Mouse (Mus musculus): Measurements from ENCODE around the gene Gpc5. TPM values are rescaled to one million over a fixed set of nuclear protein-coding genes. Genes with fewer than 3 reads are reported as not detected.

Gene Gpc5
- polyA plus RNA-seq, 1 experiment = 23.0 TPM

- no peak overlapping the region for H3K27ac ChIP-seq (ENCODE audit: insufficient read depth, low read length)
- H3K27me3 ChIP-seq (ENCODE audit: control insufficient read depth, insufficient read depth, low read length) = no peaks in the 10 kb centered on the region
- WGBS = 78% methylated on average over 3 of the region's 3 CpGs
- no peak for TF ChIP-seq POLR2A (IDR thresholded peaks at IDR 0.05; ENCODE audit: borderline replicate concordance, insufficient read depth, low read length)
- no peak for TF ChIP-seq CTCF (IDR thresholded peaks at IDR 0.05; ENCODE audit: borderline replicate concordance, insufficient read depth, low read depth, low read length)
- no peaks in the 10 kb centered on the region for H3K4me1 ChIP-seq (ENCODE audit: control insufficient read depth, insufficient read depth, low read length)
- no peak for DNase-seq
- no peak overlapping the region for H3K4me3 ChIP-seq (replicated peaks; ENCODE audit: insufficient read depth, low read depth, low read length)
Observed at GRCm38 (mm10) chr14:115391831-115392230, 299.8 kb downstream of the Gpc5 start.

GRCm38 (mm10) chr14:115392894-115393524 is 301.0 kb downstream of the Gpc5 start:
- DNase-seq = peak; percentile 26 to 30
- H3K4me1 ChIP-seq (ENCODE audit: control insufficient read depth, insufficient read depth, low read length) = no peaks in the 10 kb centered on the region
- H3K27me3 ChIP-seq (ENCODE audit: control insufficient read depth, insufficient read depth, low read length) = no peaks in the 10 kb centered on the region
- no peak overlapping the region for H3K4me3 ChIP-seq (replicated peaks; ENCODE audit: insufficient read depth, low read depth, low read length)
- H3K27ac ChIP-seq (ENCODE audit: insufficient read depth, low read length) = no peak overlapping the region
- TF ChIP-seq CTCF (IDR thresholded peaks at IDR 0.05; ENCODE audit: borderline replicate concordance, insufficient read depth, low read depth, low read length) (peak; percentile 46; the same call in 1 of the 2 replicates), POLR2A (IDR thresholded peaks at IDR 0.05; ENCODE audit: borderline replicate concordance, insufficient read depth, low read length) (no peak)
- WGBS = 53% methylated on average over 14 of the region's 14 CpGs

- H3K4me3 ChIP-seq (replicated peaks; ENCODE audit: insufficient read depth, low read depth, low read length) = no peak overlapping the region
- no peaks in the 10 kb centered on the region for H3K4me1 ChIP-seq (ENCODE audit: control insufficient read depth, insufficient read depth, low read length)
- WGBS = 15% methylated on average over 5 of the region's 5 CpGs
- no peak for TF ChIP-seq CTCF (IDR thresholded peaks at IDR 0.05; ENCODE audit: borderline replicate concordance, insufficient read depth, low read depth, low read length)
- no peak for TF ChIP-seq POLR2A (IDR thresholded peaks at IDR 0.05; ENCODE audit: borderline replicate concordance, insufficient read depth, low read length)
- no peak overlapping the region for H3K27ac ChIP-seq (ENCODE audit: insufficient read depth, low read length)
- no peaks in the 10 kb centered on the region for H3K27me3 ChIP-seq (ENCODE audit: control insufficient read depth, insufficient read depth, low read length)
- peak in 1 of 2 experiments; percentile 7 for DNase-seq
Observed at GRCm38 (mm10) chr14:115406596-115406995, 314.6 kb downstream of the Gpc5 start.

GRCm38 (mm10) chr14:115407309-115407930 is 315.4 kb downstream of the Gpc5 start:
- no peaks in the 10 kb centered on the region for H3K4me1 ChIP-seq (ENCODE audit: control insufficient read depth, insufficient read depth, low read length)
- TF ChIP-seq POLR2A (IDR thresholded peaks at IDR 0.05; ENCODE audit: borderline replicate concordance, insufficient read depth, low read length) (no peak), CTCF (IDR thresholded peaks at IDR 0.05; ENCODE audit: borderline replicate concordance, insufficient read depth, low read depth, low read length) (no peak)
- no peak for DNase-seq
- no peaks in the 10 kb centered on the region; the same call in 1 of the 2 replicates for H3K27me3 ChIP-seq (ENCODE audit: control insufficient read depth, insufficient read depth, low read length)
- no peak overlapping the region for H3K27ac ChIP-seq (ENCODE audit: insufficient read depth, low read length)
- no peak overlapping the region for H3K4me3 ChIP-seq (replicated peaks; ENCODE audit: insufficient read depth, low read depth, low read length)
- WGBS = 60% methylated on average over 2 of the region's 2 CpGs

GRCm38 (mm10) chr14:115410881-115411280 is 318.9 kb downstream of the Gpc5 start:
- WGBS = 85% methylated on average over 1 of the region's 1 CpGs

DNA sequence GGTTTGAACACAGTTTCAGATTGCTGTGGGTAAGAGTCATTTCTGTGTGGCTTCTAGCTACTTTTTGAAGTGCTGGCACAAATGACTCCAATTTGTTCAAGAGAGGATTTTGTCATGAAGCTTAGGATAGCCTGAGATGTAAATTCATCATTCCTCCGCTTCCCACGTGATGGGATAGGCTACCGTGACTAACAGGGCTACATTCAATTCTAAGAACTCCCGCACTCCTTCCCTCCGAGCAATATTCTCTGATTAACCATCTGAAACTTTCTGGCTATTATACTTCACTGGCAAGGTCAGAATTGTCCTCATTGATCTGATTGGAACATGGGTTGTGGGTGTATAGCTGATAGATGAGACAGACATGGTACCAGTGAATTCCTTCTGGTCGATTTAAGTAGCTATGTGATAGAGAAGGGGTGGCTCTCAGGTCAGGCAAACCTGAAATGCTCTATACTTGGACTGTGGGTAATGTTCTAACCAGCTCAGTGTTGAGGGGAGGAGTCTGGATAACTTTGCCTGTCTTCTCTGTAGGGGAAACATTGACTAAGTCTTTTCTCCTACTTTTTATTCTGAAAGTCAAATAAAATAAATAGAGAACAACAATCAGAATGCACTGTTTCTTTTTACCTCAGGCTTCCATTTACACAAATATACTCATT is 319.6 kb downstream of the Gpc5 start:
- Histone ChIP-seq H3K4me1 (ENCODE audit: control insufficient read depth, insufficient read depth, low read length) (no peaks in the 10 kb centered on the region), H3K4me3 (replicated peaks; ENCODE audit: insufficient read depth, low read depth, low read length) (no peak overlapping the region), H3K27me3 (ENCODE audit: control insufficient read depth, insufficient read depth, low read length) (no peaks in the 10 kb centered on the region; the same call in 1 of the 2 replicates), H3K27ac (ENCODE audit: insufficient read depth, low read length) (no peak overlapping the region)
- WGBS = 23% methylated on average over 6 of the region's 6 CpGs
- no peak for TF ChIP-seq CTCF (IDR thresholded peaks at IDR 0.05; ENCODE audit: borderline replicate concordance, insufficient read depth, low read depth, low read length)
- TF ChIP-seq POLR2A (IDR thresholded peaks at IDR 0.05; ENCODE audit: borderline replicate concordance, insufficient read depth, low read length) = no peak
- DNase-seq = no peak

More at GRCm38 (mm10) chr14:115410881-115411280, 318.9 kb downstream of the Gpc5 start:
- DNase-seq = no peak
- TF ChIP-seq CTCF (IDR thresholded peaks at IDR 0.05; ENCODE audit: borderline replicate concordance, insufficient read depth, low read depth, low read length) (no peak), POLR2A (IDR thresholded peaks at IDR 0.05; ENCODE audit: borderline replicate concordance, insufficient read depth, low read length) (no peak)
- no peaks in the 10 kb centered on the region for H3K4me1 ChIP-seq (ENCODE audit: control insufficient read depth, insufficient read depth, low read length)
- H3K27ac ChIP-seq (ENCODE audit: insufficient read depth, low read length) = no peak overlapping the region
- no peaks in the 10 kb centered on the region; the same call in 1 of the 2 replicates for H3K27me3 ChIP-seq (ENCODE audit: control insufficient read depth, insufficient read depth, low read length)
- H3K4me3 ChIP-seq (replicated peaks; ENCODE audit: insufficient read depth, low read depth, low read length) = no peak overlapping the region

DNA sequence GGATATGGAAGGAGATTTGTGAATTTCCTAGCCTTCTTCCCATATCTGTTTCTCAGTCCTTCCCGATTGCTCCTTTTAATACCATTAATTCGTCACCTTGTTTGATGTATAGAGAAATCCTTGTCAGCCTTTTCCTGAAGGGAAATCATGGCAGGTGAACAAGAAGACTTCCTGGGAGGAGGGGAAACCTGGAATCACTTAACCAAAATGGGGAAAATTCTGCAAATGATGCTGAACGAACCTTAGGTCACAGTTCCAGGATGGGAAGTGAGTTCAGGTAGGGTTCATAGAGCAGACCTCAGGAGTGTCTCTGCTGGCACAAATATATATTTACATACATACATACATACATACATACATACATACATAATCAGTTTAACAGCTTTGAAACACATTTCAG is 320.8 kb downstream of the Gpc5 start:
- Histone ChIP-seq H3K27ac (ENCODE audit: insufficient read depth, low read length) (no peak overlapping the region), H3K4me1 (ENCODE audit: control insufficient read depth, insufficient read depth, low read length) (no peaks in the 10 kb centered on the region), H3K27me3 (ENCODE audit: control insufficient read depth, insufficient read depth, low read length) (no peaks in the 10 kb centered on the region; the same call in 1 of the 2 replicates), H3K4me3 (replicated peaks; ENCODE audit: insufficient read depth, low read depth, low read length) (no peak overlapping the region)
- no peak for DNase-seq
- WGBS = 92% methylated on average over 3 of the region's 3 CpGs
- no peak for TF ChIP-seq CTCF (IDR thresholded peaks at IDR 0.05; ENCODE audit: borderline replicate concordance, insufficient read depth, low read depth, low read length)
- no peak for TF ChIP-seq POLR2A (IDR thresholded peaks at IDR 0.05; ENCODE audit: borderline replicate concordance, insufficient read depth, low read length)
